Mouse (Mus musculus) adrenal gland, postnatal 4 days (tissue): ENCODE data around the gene Cacna2d4. TPM values are rescaled to one million over a fixed set of nuclear protein-coding genes. Genes with fewer than 3 reads are reported as not detected.
"Not testable (repeated sequence)": the region's sequence is repeated elsewhere in the genome, so short reads cannot be mapped to it uniquely, and the experiment has no call there.

ENCODE experiments used
- DNase-seq, 2 experiments: peaks; one replicate each; pipeline ENCODE4 v3.0.0; 2021 to 2022; ENCODE audit warnings: low spot score in 2 of 2, mixed read lengths in 2 of 2
- total RNA-seq, 2 experiments: library from RNA; stranded (reverse); gene quantifications; 2 replicates each; pipeline ENCODE4 v1.2.3; 2021

Gene Cacna2d4
- total RNA-seq, 2 experiments from 2014 or later: 0.20 to 0.59 TPM

DNA sequence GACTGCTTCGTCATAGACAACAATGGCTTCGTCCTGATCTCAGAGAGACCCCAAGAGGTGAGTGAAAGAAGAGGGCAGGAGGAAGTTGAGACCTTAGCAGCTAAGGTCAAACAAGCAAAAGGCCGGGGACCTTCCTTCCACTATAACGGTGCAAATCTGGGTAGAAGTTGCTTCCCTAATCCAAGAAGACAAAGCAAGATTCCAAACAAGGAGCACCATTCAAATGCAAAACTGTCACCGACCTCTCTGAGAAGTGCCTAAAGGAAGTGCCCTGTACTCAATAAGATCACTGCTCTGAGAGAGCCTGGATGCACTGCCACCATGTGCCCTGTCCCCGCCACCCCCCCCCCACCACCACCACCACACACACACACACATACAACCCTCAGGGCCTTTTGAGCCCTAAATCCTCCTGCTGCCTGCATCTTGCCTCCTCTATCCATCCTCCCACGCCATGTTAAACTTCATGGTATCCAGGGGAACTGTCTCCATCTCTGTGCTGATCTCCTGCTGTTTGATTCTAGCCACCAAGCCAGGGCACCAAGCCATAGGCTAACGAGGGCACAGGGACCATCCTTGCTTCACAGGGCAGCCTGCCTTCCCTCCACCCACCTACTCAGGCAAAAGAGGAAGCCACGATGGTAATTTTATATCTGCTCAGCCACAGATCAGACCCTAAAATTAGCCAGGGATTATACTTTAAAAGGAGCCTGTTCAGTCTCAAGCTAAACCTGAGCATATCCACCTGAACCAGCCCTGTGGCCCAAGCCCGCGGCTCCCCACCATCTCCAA lies 102.0 kb downstream of the Cacna2d4 start:
- no peak for DNase-seq

DNA sequence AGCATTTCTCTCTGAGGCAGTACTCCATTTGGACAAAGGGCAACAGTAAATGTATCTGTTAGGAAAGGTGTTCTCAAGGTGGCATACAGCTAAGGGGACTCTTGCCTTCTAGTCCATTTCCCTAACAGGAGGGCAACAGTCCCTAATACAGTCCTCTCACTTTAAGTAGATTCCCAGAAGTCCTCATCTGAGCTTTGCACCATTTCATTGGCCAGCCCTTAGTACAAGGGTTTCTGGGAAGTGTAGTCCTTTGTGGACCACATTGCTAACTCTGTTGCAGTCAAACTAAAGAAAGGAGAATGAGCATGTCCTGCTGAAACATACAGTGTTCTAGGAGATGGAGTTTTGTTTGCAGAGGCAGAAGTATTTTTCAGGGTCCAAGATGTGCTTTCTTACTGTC lies 105.1 kb downstream of the Cacna2d4 start:
- no peak for DNase-seq

DNA sequence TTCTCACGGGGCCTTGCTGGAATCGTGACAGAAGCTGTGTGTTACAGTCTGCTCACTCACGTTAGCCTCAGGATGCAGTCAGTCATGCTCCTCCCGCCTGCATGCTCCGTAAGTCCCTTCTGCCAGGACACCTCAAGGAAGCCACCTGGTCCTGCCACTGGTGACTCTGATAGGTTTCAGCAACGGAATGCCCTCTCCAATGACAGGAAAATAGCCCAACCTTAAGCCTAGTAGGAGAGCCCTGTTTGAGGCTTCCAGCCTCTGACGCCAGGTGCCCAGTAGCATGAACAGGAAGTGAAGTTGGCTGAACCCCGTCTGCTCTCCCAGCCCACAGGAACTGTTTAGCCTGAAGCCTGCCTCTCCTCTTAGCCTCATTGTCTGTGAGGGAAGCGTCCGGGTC lies 109.9 kb downstream of the Cacna2d4 start:
- no peak for DNase-seq

DNA sequence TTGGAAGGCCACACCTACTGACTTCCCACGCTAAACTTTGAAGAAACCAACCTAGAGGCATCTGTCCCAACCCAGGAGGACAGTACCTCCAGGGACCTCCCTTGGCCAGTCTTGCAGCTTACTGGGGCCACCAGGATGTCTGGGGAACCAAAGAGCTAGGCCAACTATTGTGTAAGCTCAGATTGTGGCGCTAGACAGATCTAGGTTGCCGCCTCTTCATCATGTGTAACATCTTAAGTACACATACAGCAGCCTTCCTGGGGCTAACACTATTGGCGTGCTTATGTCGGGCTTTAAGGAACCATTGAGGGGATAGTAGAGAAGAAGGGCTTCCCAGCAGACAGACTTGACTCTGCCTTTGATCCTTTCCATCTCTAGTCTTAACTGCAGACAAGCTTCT lies 111.5 kb downstream of the Cacna2d4 start:
- DNase-seq: no peak

DNA sequence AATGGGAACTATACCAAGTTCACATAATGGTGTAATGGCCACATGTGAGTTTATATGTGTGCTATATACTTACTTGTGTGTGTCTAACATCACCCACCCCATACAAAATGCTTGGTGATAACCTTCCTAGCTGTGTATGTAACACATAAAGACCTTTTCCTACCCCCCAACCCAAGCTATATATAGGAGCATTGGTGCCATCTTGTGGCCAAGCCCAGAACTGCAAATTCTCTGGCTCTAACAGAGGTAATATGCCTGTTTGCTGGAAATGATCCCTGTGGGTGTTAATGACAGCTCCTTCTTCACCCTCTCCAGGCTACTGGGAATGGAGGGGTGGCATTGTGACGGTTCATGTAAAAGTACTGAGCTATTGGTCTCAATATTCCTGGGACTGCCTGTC lies 111.9 kb downstream of the Cacna2d4 start:
- peak; percentile 46 to 58 for DNase-seq

DNA sequence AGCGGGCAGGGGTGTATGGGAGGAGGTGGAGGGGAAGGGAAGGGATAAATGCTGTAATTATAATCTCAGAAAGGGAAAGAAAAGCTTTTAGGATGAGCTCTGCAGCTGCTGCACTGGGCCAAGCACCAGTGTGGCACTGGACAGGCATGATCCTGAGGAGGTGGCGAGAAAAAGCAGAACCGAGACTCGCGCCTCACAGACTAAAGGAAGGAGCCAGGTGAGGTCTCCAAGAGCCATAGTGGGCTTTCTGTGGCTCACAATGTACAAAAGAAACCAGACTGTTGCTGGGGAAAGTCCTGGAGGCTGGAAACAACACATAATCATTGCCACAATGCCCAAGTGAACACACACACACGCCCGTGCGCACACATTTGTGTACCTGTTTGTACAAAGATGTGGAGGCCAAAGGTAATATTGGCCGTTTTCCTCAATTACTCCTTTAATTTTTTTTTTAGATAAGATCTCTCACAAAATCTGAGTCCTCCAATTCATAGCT lies 114.4 kb downstream of the Cacna2d4 start:
- no peak for DNase-seq

DNA sequence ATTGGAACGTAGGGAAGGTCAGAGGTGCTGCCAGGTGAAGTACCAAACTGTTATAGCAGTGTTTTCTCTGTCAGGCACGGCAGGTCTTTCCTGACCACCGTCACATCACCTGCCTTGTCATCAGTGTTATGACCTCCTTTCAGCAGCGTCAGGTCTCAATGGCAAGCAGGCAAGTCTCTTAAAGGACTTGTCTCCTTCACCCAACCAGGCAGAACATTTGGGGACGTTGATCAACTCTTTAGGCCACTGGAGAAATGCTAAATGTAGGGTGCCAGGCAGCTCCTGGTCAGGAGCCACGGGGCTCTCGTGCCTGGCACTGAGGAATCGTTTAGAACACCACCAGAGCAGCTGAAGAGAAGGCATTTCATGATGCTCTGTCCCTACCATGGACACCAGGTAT lies 115.3 kb downstream of the Cacna2d4 start:
- no peak for DNase-seq

DNA sequence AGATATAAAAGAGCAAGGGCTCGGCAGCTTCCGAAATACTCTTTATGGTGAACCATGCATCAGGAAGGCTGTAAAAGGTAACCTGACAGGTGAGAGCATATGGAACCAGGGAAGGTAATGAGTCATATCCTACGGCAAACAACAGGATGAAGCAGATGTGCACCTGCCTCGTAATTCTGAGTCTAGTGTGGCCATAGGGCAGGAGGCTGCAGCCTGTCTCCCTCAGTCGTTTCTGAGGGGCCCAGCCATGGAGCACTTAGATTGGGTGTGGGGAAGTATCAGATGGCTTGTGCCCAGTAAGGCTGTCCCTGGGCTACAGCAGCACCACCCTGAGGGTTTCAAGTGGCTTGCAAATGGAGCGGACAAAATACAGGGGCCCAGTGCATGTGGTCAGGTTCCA lies 116.2 kb downstream of the Cacna2d4 start:
- DNase-seq: no peak

DNA sequence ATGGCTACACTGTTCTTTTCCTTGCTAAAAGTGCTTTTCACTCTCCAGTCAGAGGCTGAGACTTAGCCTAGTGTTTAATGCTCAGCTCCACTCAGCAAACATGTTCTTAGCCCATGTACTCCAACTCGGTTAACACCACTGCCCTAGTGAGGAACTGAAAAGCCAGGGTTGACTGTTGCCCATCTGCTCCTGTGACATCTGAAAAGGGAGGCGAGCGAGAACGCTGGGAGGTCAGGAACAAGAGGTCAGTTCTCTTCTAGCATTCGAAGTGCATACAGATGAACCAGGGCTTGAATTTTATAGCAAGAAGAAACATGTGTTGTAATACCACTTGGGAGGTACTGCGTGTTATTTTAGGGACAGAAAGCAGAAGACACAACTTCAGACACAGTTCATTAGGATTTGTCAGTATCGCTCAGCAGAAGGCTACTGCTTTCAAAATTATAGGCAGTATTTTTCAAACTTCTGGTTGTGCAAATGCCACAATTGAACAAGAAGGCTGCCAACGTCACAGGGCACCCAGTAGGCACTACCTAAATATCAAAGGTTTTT lies 121.8 kb downstream of the Cacna2d4 start:
- no peak for DNase-seq

DNA sequence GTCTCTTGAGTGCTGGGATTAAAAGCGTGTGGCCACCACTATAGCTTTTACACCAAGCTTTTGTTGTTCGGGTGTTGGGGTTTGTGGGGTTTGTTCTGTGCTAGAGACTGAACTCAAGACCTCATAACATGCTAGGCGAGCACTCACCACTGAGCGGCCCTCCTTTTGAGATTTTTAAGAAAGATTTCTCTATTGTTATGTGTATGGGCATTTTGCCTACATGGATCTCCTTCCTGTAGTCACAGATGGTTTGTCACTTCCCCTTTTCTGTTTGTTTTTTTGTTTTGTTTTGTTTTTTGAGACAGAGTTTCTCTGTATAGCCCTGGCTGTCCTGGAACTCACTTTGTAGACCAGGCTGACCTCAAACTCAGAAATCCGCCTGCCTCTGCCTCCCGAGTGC lies 123.9 kb downstream of the Cacna2d4 start:
- not testable (repeated sequence) for DNase-seq

DNA sequence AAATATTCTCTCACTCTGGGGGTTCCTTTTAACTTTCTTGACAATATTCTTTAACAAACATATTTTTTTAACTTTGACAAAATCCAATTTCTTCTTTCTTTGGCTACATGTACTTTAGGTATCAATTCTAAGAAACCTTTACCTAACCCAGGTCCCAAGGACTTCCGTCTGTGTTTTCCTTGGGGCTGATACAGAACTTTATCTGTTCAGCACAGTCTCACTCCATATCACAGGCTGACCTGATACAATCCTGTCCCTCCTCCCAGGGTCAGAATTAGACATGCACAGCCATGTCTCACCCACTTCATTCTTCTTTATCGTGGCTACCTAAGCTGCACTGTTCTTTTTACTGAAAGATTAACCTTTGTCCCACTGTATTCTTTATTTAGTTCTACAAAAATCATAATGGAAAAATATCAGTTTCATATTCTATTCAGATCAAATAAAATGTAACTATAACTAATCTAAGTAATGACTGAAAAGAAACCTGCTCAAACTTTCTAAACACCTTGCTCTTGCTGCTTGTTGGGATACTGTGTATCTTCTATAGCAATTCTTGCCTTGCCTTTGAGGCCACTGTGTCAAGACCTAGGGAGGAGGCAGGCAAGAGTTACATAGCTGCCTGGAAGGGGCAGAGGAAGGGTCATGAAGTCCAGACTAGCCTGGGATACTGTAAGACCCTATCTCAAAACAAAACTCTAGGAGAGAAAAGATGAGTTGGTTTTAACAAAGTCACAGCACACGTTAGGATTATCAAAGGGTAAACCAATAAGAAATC lies 124.8 kb downstream of the Cacna2d4 start:
- no peak for DNase-seq

DNA sequence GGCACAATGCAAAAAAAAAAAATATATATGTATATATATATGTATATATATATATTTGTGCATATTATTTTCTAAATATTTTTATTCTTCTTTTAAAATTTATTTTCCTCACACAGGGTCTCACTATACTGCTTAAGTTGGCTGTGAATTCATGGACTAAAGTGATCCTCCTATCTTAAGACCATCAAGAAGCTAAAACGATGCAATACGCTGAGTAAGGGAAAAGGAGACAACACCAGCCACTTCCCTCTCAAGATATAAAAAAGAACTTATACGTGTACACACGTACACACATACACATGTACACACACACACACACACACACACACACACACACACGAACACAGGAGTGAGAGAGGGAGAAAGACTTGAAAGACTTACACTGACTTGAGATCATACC lies 127.3 kb downstream of the Cacna2d4 start:
- DNase-seq: no peak

DNA sequence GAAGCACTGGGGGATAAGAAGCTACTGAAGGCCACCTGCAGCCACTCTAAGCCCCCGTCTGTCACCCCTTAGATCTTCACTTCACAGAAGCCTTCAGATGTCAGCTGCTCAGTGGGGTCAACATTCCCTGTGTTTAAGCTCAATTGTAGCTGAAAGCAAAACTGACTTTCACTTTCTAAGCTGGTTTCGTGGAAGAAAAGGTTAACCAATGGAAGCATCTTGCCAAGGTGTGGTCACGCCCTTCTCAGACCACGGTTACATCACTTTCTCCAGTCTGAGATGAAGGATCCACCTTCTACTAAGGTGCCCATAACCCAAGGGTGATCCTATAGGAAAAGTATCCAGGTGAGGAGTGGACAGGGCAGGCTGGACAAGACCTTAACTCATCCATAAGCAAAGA lies 130.5 kb downstream of the Cacna2d4 start:
- not testable (repeated sequence) for DNase-seq

DNA sequence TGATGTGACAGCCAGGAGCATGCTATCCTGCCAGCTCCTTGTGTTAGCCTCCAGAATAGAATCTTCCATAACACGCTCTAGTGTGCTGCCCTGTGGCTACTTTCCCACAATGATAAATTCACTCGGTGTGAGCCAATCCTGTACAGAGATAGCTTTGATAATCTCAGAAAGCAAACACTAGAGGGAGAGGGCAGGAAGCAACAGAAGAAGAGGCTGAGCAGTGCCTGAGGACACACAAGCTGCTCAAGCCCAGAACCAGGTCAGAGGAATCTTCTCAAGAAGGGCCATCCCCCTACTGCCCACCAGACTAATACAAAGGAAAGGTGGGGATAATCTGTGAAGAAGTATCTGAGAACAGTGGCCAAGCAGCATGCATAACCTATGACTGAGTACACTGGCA lies 131.1 kb downstream of the Cacna2d4 start:
- no peak for DNase-seq

DNA sequence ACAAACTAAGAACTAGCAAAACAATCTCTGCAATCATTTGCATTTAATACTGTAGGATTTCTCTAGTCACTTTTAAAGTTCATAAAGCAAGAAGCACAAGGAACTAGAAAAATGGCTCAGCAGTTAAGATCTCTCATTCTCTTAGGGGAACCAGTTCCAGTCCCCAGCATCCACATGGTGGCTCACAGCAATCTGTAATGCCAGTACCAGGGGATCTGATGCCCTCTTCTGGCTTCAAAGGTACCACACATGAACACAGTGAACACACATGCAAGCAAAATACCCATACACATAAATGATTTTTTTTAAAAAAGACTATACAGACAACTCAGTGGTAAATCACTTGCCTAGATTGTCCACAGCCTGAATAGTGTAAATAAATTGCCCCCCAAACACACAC lies 135.3 kb downstream of the Cacna2d4 start:
- no peak for DNase-seq

DNA sequence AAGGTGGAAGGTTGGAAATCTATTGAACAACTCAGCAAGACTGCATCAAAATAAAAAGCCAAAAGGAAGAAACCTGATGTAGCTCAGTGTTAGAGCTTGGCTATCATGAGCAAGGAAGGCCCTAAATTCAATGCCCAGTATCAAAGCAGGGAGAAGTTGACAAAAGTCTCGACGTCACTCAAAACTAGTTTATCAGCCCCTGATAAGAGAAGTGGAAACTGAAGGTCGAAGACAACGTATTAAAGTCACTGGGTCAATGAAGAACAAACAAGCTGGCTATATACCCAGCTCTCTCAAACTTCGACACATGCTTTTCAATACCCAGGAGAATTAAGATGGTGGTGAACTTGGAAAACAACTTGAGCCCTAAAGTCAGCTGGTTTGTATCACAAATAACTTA lies 135.9 kb downstream of the Cacna2d4 start:
- DNase-seq: no peak

DNA sequence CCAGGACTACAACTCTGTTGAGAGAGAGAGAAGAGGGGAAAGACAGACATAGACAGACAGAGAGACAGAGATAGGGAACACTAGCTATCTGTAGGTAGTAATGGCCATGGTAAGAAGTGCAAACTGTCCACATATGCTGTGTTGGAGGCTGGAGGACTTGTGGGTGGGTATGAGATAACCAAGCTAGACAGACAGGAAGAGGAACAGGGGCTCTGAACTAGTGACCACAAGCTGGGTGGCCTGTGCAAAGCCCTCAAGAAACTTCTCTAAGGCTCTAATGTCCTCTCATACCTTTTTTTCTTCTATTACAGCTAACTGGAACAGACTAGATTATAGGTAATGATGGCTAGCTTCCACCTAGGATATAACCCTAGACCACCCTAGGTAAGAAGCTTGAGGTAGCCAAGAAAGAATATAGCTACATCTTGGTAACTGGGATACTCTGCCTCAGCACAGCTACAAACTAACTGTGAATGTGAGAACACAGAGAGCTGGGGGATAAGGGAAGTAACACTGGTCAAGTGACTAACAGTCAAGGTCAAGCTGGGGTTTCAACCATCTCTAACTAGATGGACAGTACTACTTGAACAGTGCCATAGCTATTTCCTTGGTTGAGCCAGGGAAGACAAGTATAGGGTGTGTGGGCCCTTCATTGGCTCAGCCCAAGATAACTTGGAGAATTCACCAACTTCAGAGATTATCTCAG lies 136.8 kb downstream of the Cacna2d4 start:
- DNase-seq: no peak

DNA sequence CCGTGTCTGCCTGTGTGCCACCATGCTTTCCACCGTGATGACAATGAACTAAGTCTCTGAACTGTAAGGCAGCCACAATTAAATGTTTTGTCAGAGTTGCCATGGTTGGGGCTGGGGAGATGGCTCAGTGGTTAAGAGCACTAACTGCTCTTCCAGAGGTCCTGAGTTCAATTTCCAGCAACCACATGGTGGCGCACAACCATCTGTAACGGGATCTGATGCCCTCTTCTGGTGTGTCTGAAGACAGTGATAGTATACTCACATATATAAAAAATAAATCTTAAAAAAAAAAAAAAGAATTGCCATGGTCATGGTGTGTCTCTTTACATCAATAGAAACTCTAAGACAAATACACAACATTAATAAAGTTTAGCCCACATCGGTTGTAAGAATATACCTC lies 138.7 kb downstream of the Cacna2d4 start:
- DNase-seq: no peak

DNA sequence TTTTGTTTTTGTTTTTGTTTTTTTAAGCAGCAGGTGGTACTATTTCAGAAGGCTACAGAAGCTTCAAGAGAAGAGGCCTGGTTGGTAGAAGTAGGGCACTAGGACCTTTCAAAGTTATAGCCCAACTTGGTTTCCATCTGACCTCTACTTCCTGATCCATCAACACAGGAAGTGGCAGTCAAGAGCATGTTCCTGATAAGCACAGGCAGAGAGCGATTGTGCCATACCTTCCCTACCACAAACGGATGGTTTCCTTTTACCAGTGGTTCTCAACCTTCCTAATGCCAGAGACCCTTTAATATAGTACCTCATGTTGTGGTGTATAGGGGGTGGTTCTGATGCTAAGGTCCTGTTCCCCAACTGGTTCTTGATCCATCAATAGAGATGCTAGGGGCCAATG lies 141.3 kb downstream of the Cacna2d4 start:
- DNase-seq: no peak

DNA sequence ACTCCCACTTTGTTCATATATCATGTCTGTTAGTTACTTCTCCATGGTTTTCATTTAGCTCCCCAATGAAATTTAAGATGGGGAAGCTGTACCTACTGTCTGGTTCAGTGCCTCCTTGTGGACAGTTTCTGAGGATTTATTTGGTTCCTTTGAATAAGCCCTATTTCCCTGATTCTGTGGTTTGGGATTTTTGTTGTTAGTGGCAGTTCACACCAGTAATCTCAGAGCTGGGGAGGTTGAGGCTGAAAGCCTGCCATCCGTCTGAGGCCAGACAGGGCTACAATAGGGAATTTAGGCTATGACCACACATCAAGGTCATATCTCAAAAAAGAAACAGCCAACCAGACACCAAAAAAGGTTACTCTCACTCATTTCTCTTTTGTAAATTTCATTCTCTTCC lies 142.3 kb downstream of the Cacna2d4 start:
- DNase-seq: no peak

DNA sequence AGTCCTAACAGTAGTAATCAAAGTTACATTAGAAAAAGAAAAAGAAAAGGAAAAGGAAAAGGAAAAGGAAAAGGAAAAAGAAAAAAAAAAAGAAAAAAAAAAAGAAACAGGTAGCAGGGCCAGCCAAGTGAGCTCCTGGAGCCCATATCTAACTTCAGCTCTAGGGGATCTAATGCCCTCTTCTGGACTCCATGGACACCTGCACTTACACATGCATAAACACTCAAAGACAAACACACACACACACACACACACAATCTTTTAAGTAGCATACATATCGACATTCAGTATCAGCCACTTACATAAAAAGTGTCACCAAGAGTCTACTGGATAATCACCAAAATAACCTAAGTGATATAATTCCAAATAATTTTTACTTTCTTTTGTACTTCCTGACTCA lies 149.3 kb downstream of the Cacna2d4 start:
- DNase-seq: no peak

DNA sequence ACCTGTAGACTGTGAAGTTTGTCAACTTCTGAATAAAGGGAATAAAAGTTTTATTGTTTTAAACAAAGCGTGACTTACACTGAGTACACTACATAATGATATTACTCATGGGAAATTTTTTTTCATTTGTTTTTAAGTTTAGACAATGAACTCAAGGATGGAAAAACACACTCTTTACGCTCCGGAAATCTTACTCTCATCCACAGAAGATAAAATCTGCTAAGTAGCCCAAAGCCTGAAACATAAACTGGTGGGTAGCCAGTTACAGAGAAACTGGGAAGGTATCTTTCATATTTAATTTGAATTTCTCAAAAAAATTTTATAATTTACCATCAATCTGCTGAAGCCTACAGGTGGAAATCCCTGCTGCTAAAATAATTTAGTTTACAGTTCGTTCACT lies 150.1 kb downstream of the Cacna2d4 start:
- no peak for DNase-seq
